Mouse (Mus musculus): Measurements from ENCODE around the gene Glcci1. TPM values are rescaled to one million over a fixed set of nuclear protein-coding genes. Genes with fewer than 3 reads are reported as not detected.

The Glcci1 gene
- polyA plus RNA-seq, 1 experiment: 0.84 TPM

- no peak overlapping the region for H3ac ChIP-seq (ENCODE audit: control insufficient read depth, insufficient read length)
- H3K4me3 ChIP-seq: no peak overlapping the region
- TF ChIP-seq MAX (IDR thresholded peaks at IDR 0.05; ENCODE audit: low read depth) (no peak), USF1 (IDR thresholded peaks at IDR 0.05; ENCODE audit: low read depth) (peak; percentile 19)
- H3K27me3 ChIP-seq (ENCODE audit: control insufficient read depth, insufficient read depth, insufficient read length): no peaks in the 10 kb centered on the region
- H3K36me3 ChIP-seq (ENCODE audit: control insufficient read depth, insufficient read depth): no peaks in the 10 kb centered on the region
- no peaks in the 10 kb centered on the region for H3K79me2 ChIP-seq (ENCODE audit: control insufficient read depth, insufficient read depth)
- H3K4me2 ChIP-seq (ENCODE audit: low read depth): no peak overlapping the region
Observed at GRCm38 (mm10) chr6:8473498-8473897, 35.9 kb upstream of the Glcci1 start.

GRCm38 (mm10) chr6:8474316-8474715 lies 35.1 kb upstream of the Glcci1 start:
- no peak for TF ChIP-seq TCF3 (IDR thresholded peaks at IDR 0.05; ENCODE audit: insufficient read length, low read depth)
- TF ChIP-seq POLR2A (IDR thresholded peaks at IDR 0.05; ENCODE audit: insufficient read length, low read depth): no peak
- no peak for TF ChIP-seq USF1 (IDR thresholded peaks at IDR 0.05; ENCODE audit: low read depth)
- TF ChIP-seq TCF12 (IDR thresholded peaks at IDR 0.05; ENCODE audit: insufficient read depth, poor library complexity, severe bottlenecking): no peak
- Histone ChIP-seq H3ac (ENCODE audit: control insufficient read depth, insufficient read length) (no peak overlapping the region), H3K79me2 (ENCODE audit: control insufficient read depth, insufficient read depth) (no peaks in the 10 kb centered on the region), H3K4me3 (no peak overlapping the region), H3K27me3 (ENCODE audit: control insufficient read depth, insufficient read depth, insufficient read length) (no peaks in the 10 kb centered on the region), H3K36me3 (ENCODE audit: control insufficient read depth, insufficient read depth) (no peaks in the 10 kb centered on the region), H3K4me2 (ENCODE audit: low read depth) (no peak overlapping the region)

- Histone ChIP-seq H3K4me3 (no peak overlapping the region), H3K79me2 (ENCODE audit: control insufficient read depth, insufficient read depth) (no peaks in the 10 kb centered on the region), H3K27me3 (ENCODE audit: control insufficient read depth, insufficient read depth, insufficient read length) (no peaks in the 10 kb centered on the region), H3ac (ENCODE audit: control insufficient read depth, insufficient read length) (no peak overlapping the region), H3K4me2 (ENCODE audit: low read depth) (no peak overlapping the region), H3K36me3 (ENCODE audit: control insufficient read depth, insufficient read depth) (no peaks in the 10 kb centered on the region)
- TF ChIP-seq MYOD1 (IDR thresholded peaks at IDR 0.05; ENCODE audit: control insufficient read depth in 1 of 3, insufficient read length in 2 of 3, low read depth in 2 of 3) (no peak), CEBPB (IDR thresholded peaks at IDR 0.05; ENCODE audit: insufficient read depth, poor library complexity, severe bottlenecking) (no peak), MAX (IDR thresholded peaks at IDR 0.05; ENCODE audit: low read depth) (no peak), TCF3 (IDR thresholded peaks at IDR 0.05; ENCODE audit: insufficient read length, low read depth) (no peak)
Observed at GRCm38 (mm10) chr6:8474820-8475219, 34.6 kb upstream of the Glcci1 start.

- H3K27me3 ChIP-seq (ENCODE audit: control insufficient read depth, insufficient read depth, insufficient read length): no peaks in the 10 kb centered on the region
- no peak overlapping the region for H3K4me3 ChIP-seq
- H3ac ChIP-seq (ENCODE audit: control insufficient read depth, insufficient read length): no peak overlapping the region
- H3K36me3 ChIP-seq (ENCODE audit: control insufficient read depth, insufficient read depth): no peaks in the 10 kb centered on the region
- TF ChIP-seq CEBPB (IDR thresholded peaks at IDR 0.05; ENCODE audit: insufficient read depth, poor library complexity, severe bottlenecking): no peak
- no peak for TF ChIP-seq MAX (IDR thresholded peaks at IDR 0.05; ENCODE audit: low read depth)
- TF ChIP-seq POLR2AphosphoS2 (IDR thresholded peaks at IDR 0.05; ENCODE audit: insufficient read length, low read depth): no peak
- TF ChIP-seq E2F4 (IDR thresholded peaks at IDR 0.05; ENCODE audit: insufficient read depth): no peak
- TF ChIP-seq TCF12 (IDR thresholded peaks at IDR 0.05; ENCODE audit: insufficient read depth, poor library complexity, severe bottlenecking): no peak
- TF ChIP-seq MYOG (IDR thresholded peaks at IDR 0.05; ENCODE audit: control insufficient read depth in 1 of 3, insufficient read depth in 1 of 3, insufficient read length in 2 of 3, low read depth in 2 of 3): no peak
- no peak for TF ChIP-seq TCF3 (IDR thresholded peaks at IDR 0.05; ENCODE audit: insufficient read length, low read depth)
- no peak for TF ChIP-seq REST (IDR thresholded peaks at IDR 0.05; ENCODE audit: insufficient read depth, insufficient read length)
- TF ChIP-seq SRF (IDR thresholded peaks at IDR 0.05; ENCODE audit: control insufficient read depth, insufficient read length, low read depth): no peak
- no peak for TF ChIP-seq MYOD1 (IDR thresholded peaks at IDR 0.05; ENCODE audit: control insufficient read depth in 1 of 3, insufficient read length in 2 of 3, low read depth in 2 of 3)
- no peak for TF ChIP-seq USF1 (IDR thresholded peaks at IDR 0.05; ENCODE audit: low read depth)
- no peak for TF ChIP-seq POLR2A (IDR thresholded peaks at IDR 0.05; ENCODE audit: insufficient read length, low read depth)
- H3K4me2 ChIP-seq (ENCODE audit: low read depth): no peak overlapping the region
- H3K79me2 ChIP-seq (ENCODE audit: control insufficient read depth, insufficient read depth): no peaks in the 10 kb centered on the region
Observed at GRCm38 (mm10) chr6:8479176-8479575, 30.2 kb upstream of the Glcci1 start.

- no peak for TF ChIP-seq E2F4 (IDR thresholded peaks at IDR 0.05; ENCODE audit: insufficient read depth)
- no peak for TF ChIP-seq USF1 (IDR thresholded peaks at IDR 0.05; ENCODE audit: low read depth)
- no peak for TF ChIP-seq POLR2A (IDR thresholded peaks at IDR 0.05; ENCODE audit: insufficient read length, low read depth)
- no peak for TF ChIP-seq POLR2AphosphoS2 (IDR thresholded peaks at IDR 0.05; ENCODE audit: insufficient read length, low read depth)
- TF ChIP-seq MYOG (IDR thresholded peaks at IDR 0.05; ENCODE audit: control insufficient read depth in 1 of 3, insufficient read depth in 1 of 3, insufficient read length in 2 of 3, low read depth in 2 of 3): no peak
- TF ChIP-seq REST (IDR thresholded peaks at IDR 0.05; ENCODE audit: insufficient read depth, insufficient read length): no peak
- no peak for TF ChIP-seq TCF12 (IDR thresholded peaks at IDR 0.05; ENCODE audit: insufficient read depth, poor library complexity, severe bottlenecking)
- TF ChIP-seq CEBPB (IDR thresholded peaks at IDR 0.05; ENCODE audit: insufficient read depth, poor library complexity, severe bottlenecking): no peak
- TF ChIP-seq TCF3 (IDR thresholded peaks at IDR 0.05; ENCODE audit: insufficient read length, low read depth): no peak
- TF ChIP-seq MAX (IDR thresholded peaks at IDR 0.05; ENCODE audit: low read depth): no peak
- TF ChIP-seq MYOD1 (IDR thresholded peaks at IDR 0.05; ENCODE audit: control insufficient read depth in 1 of 3, insufficient read length in 2 of 3, low read depth in 2 of 3): no peak
- TF ChIP-seq SRF (IDR thresholded peaks at IDR 0.05; ENCODE audit: control insufficient read depth, insufficient read length, low read depth): no peak
- Histone ChIP-seq H3K36me3 (ENCODE audit: control insufficient read depth, insufficient read depth) (no peaks in the 10 kb centered on the region), H3K4me2 (ENCODE audit: low read depth) (no peak overlapping the region), H3K79me2 (ENCODE audit: control insufficient read depth, insufficient read depth) (no peaks in the 10 kb centered on the region), H3K27me3 (ENCODE audit: control insufficient read depth, insufficient read depth, insufficient read length) (no peaks in the 10 kb centered on the region), H3K4me3 (no peak overlapping the region), H3ac (ENCODE audit: control insufficient read depth, insufficient read length) (no peak overlapping the region)
Observed at GRCm38 (mm10) chr6:8484437-8485275, 24.7 kb upstream of the Glcci1 start.
